Mouse (Mus musculus): ENCODE results near the gene Ncor2.

The Ncor2 gene

DNA sequence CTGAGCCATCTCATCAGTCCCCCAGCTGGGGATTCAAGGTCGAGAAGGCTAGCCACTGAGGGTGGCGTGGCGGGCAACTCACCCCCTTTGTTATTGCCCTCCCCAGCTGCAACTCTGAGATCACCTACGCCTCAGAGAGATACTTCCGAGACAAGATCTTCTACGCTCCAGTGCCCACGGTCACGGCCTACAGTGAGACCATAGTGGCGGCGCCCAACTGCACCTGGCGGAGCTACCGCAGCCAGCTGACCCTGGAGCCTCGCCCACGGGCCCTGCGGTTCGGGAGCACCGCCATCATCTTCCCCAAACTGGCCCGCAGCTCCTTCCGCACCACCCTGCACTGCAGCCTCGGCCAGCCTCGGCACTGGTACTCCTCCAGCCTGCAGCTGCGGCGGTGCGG, 167.9 kb downstream of the Ncor2 start:
- no peak for DNase-seq

GRCm38 (mm10) chr5:125006896-125007295, 172.1 kb downstream of the Ncor2 start:
- DNase-seq: no peak

DNA sequence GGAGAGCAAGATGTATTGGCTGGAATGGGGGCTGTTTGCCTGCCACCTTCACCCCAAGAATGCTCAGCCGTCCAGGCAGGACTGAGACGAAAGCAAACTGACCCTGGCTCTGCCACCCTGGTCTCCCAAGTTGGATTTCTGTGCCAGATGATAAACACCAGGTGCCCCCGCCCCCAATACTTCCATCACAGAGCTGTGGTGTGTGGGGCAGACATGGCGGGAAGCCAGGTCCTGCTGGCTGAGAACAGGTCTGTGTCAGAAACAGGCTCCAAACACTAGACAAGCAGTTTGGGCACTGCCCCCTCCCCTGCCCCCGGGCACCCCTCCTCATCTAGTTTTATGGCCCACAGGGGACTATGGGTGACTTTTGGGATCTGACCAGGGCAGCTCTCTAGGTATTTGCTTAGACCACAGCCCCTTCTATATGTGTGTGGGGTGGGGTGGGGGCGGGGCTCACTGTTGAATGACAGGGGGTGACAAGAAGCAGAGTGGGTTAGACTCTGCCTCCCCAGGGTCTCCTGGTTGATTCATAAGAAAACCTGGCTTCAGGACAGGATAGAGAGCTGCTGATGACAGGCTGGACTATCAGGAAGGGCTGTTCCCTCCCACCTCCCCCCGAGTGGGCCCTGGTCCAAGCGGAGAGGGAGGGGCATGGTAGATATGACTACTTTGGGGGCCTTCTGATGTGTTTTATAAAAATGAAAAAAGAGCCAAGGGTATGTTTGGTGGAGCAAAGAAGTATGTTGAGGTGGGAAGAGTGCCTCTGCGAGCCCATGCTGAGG, 173.0 kb downstream of the Ncor2 start:
- DNase-seq: no peak

DNA sequence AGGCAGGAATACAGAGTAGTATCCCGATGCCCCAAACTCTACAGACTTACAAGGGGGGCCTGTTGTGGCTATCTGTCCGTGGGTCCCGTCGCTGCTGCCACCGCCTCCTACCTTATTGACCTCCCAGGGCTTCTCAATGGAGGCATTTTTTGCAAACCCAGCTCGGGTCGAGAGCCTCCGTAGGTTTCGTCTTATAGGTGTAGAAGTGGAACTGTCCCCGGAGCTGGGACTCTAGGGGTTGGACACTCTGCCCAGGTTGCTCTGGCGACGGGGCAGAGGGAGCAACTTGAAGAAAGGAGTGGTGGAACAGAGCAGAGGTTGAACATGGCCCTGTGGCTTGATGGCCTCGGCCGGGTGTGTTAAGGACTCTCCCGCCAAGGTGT, 175.2 kb downstream of the Ncor2 start:
- DNase-seq: no peak

DNA sequence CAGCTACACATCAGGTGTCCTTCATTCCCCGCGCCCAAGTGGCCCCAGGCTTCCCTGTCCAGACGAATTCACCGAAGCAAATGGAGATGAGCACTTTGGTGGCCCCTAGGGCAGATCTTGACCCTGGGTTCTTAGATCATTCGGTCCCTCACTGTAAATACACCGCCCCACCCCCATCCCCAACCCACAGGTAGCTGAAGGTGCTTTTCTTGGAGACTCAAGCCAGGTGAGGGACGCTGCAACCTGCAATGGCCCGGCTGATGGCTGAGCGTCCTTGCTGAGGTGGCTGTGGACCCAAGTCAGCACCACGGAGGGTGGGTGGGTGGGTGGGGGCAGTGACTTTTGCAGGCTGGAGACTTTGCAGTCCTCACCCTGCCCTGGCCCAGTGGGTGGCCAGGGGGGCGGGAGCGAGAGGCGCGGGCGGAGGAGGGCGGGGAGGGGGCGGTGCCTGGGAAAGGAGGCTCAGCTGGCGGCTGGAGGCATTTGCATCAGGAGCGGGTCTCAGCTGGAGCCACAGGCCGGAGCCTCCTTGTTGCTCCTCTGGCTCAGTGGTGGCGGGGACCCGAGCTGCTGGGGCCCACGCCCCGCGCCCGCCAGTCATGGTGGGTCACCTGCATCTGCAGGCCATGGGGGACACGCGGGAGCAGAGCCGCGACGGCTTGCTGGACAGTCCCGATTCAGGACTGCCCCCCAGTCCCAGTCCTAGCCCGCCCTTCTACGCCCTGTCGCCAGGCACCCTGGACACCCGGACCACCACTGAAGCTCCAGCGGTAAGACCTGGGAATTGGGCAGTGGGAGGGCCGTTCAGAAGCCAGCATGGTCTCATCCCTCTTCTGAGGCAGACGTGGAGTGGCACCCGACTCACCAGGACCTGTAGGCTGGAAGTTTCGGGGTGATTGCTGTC, 175.8 kb downstream of the Ncor2 start, which contains the start of gene Rflna:
Rflna (plus strand) TSS at position 253 of the 904 bp plus-strand sequence.
- DNase-seq: no peak

DNA sequence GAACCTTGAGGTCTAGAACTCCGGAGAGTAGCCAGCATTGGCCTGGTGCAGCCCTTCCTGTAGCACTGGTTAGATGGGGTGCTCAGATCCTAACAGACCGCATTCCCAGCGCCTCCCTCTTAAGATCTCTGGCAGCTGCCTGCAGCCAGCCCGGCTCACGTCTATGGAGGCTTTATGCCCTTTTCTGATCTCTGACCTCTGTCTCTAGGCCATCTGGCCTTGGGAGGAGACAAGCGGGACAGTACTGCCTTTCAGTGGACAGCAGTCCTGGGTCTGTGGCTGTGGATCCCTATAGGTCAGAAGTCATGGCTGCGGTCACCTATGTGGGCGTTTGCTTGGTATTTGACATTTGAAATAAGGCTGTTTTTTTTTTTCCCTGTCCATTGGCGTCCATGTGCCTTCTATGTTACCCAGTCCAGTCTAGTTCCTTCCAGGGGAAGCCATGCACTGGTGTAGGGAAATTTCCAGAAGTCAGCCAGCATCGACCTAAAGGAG, 178.2 kb downstream of the Ncor2 start:
- no peak for DNase-seq

GRCm38 (mm10) chr5:124997913-124998312, 181.1 kb downstream of the Ncor2 start:
- DNase-seq: no peak

DNA sequence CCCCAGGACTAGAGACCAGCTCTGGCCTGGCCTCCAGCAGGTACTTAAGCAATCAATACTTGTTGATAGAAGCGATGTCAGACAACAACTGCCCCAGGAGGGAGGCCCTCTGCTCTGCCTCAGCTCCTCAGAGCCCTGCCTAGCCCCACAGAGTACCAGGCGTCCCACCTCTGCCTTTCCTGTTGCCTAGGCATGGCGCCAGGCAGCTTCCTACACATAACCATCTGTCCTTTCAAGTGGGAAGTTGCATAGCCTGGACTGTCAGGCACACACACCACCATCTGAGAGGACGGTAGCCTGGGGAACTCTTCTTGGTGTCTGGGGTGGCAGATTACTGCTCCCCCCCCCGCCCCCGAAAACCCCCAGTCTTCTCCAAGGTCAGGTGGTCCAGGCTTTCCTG, 182.2 kb downstream of the Ncor2 start:
- no peak for DNase-seq

- DNase-seq: no peak
These were observed 186.1 kb downstream of the Ncor2 start for GRCm38 (mm10) chr5:124992891-124993290.

DNA sequence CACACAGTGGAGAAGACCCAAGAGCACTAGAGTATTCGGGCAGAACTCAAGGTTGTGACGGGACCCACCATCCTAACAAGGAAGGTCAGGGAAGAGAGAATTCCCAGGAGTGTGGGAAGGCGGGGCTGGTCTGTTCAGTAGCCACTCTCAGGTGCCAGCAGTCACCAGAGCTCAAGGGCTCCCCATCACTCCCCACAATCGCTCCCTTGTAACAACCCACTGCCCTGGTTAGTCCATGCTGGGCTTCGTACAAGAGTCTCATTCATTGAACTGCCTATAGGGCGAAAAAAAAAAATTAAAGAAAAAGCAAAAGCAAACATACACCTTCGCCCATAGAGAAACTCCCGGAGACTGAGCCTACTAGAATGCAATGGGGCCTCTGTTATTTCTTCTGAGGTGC, 186.7 kb downstream of the Ncor2 start:
- no peak for DNase-seq

DNA sequence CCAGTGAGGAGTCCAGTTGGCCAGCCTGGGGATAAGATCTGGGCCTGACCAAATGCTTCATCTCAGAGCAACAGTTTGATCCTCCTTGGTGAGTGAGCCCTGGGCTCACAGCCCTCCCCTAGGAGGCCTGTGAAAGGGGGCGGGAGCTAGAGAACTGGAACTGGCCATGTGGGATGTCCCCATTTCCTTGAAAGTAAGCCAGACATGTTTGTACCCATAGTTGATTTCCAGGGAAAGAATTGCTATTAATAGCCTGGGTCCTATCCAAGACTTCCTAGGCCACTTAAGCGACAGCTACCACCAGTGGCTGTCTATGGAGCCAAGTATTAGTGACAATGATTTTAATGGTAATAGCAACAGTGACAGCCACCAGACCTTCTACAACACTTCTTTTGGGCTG, 189.3 kb downstream of the Ncor2 start:
- no peak for DNase-seq

DNA sequence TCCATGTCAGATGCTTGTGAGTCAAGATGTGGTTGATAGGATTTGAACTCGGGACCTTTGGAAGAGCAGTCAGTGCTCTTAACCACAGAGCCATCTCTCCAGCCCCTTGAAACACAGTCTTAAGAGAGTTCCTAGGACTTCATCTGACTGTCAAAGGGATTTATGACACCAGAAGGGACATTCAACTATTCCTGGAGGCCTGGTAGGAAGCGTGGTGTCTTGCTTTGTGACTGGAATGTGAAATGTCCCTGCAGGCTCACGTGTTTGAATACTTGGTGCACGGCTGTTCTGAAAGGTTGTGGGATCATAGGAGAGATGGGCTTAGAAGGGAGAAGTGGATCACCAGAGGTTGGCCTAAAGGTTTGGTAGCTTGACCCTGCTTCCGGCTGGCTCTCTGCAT, 192.4 kb downstream of the Ncor2 start:
- DNase-seq: no peak

DNA sequence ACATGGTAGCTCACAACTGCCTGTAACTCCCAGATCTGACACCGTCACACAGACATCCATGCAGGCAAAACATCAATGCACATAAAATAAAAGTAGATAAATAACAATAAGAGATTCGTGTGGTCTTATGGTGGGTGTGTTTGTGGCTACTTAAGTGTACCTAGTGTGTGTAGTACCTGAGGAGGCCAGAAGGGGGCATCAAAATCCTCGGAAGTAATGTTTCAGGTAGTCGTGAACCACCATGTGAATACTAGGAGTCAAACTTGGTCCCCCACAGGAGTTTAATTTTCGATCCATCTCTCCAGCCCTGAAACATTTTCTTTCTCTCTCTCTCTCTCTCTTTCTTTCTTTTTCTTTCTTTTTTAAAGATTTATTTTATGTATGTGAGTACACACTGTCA, 192.8 kb downstream of the Ncor2 start:
- no peak for DNase-seq

- no peak for DNase-seq
These were observed 209.2 kb downstream of the Ncor2 start for GRCm38 (mm10) chr5:124969790-124970189.

Data from cerebellum, adult 8-10 months (tissue).